ENCODE assay signal across 8 mouse cellular contexts in genomic region chr19:44725951-44726791, GRCm38 (mm10). TPM values are rescaled to one million over a fixed set of nuclear protein-coding genes. Genes with fewer than 3 reads are reported as not detected.
DNase-seq lines count a peak whose midpoint lies in the region; ATAC-seq lines count a peak whose summit lies in the region.

No protein-coding gene starts in this region.

- ATAC-seq in heart, embryonic 13.5 days (ENCODE audit: extremely low read depth, insufficient number of reproducible peaks, low FRiP score, low TSS enrichment), result no peak

- peak overlapping the region; percentile 83 for H3K4me2 ChIP-seq in heart, embryonic 13.5 days

- peaks cover 3% of the 10 kb centered on the region; the same call in 1 of the 2 replicates for H3K9me3 ChIP-seq in heart, embryonic 13.5 days

- no peaks in the 10 kb centered on the region for H3K36me3 ChIP-seq in heart, embryonic 13.5 days

- no peak overlapping the region for H3K27ac ChIP-seq in heart, embryonic 13.5 days (replicated peaks)

- H3K4me1 ChIP-seq in heart, embryonic 13.5 days, result peaks cover 7% of the 10 kb centered on the region

- H3K27me3 ChIP-seq in heart, embryonic 13.5 days (replicated peaks), result peaks cover 88% of the 10 kb centered on the region

- peak overlapping the region; percentile 68 for H3K4me3 ChIP-seq in heart, embryonic 13.5 days

- WGBS in heart, embryonic 13.5 days, result under 1% methylated on average over 55 of the region's 55 CpGs

- peak overlapping the region; percentile 91 for H3K9ac ChIP-seq in heart, embryonic 13.5 days

- DNase-seq in ovary, postnatal 10 days (ENCODE audit: low spot score), result peak; percentile 35
- no peak for DNase-seq in ovary, adult 18-20 months (ENCODE audit: low spot score)
- peak; percentile 46 for DNase-seq in embryo, embryonic 10 days (ENCODE audit: low spot score)
- peak; percentile 66 for DNase-seq in kidney, postnatal 10 days
- DNase-seq in neural tube, embryonic 10.5 days (ENCODE audit: extremely low spot score, low spot score), result peak; percentile 75
- no peak for DNase-seq in right cerebral cortex, postnatal 10 days (ENCODE audit: low spot score in 2 of 2)
- DNase-seq in cerebellum, adult 9-11 months, result no peak

RNA-seq across cellular contexts. Expression of gene Pax2, which starts 29.7 kb away (rescaled TPM):
- not detected in 2 replicates for polyA plus RNA-seq in heart, embryonic 13.5 days (2015; fragmentation: Nextera tagmentation; extraction: Ambion mirVana)

Comparison
In these comparisons a context has a peak if more than half of its experiments do, and no peak if none do; other contexts are left out.
1. DNase-seq: peak in ovary, postnatal 10 days (single experiment), embryo, embryonic 10 days (single experiment), kidney, postnatal 10 days (single experiment) and neural tube, embryonic 10.5 days (single experiment); none in ovary, adult 18-20 months (single experiment), right cerebral cortex, postnatal 10 days (0 of 2) and cerebellum, adult 9-11 months (single experiment).